Mouse (Mus musculus) mouse embryonic stem cell (cell line): Measurements from ENCODE around the gene Mrpl10.

Experiments
- in situ Hi-C, 2 experiments: fragments of 300-500 bp; cut with MboI; formaldehyde crosslinking; loops; 1 replicate in 1 of 2; 3 replicates in 1 of 2; pipeline ENCODE4 v1.14.3; 2019 to 2020; ENCODE audit warnings: low sequenced_read_pairs in 2 of 2, low pct_unique_long_range_greater_than_20kb in 1 of 2, mixed read lengths in 1 of 2; ENCODE audit not compliant: unreplicated experiment in 1 of 2

Mrpl10 gene

DNA sequence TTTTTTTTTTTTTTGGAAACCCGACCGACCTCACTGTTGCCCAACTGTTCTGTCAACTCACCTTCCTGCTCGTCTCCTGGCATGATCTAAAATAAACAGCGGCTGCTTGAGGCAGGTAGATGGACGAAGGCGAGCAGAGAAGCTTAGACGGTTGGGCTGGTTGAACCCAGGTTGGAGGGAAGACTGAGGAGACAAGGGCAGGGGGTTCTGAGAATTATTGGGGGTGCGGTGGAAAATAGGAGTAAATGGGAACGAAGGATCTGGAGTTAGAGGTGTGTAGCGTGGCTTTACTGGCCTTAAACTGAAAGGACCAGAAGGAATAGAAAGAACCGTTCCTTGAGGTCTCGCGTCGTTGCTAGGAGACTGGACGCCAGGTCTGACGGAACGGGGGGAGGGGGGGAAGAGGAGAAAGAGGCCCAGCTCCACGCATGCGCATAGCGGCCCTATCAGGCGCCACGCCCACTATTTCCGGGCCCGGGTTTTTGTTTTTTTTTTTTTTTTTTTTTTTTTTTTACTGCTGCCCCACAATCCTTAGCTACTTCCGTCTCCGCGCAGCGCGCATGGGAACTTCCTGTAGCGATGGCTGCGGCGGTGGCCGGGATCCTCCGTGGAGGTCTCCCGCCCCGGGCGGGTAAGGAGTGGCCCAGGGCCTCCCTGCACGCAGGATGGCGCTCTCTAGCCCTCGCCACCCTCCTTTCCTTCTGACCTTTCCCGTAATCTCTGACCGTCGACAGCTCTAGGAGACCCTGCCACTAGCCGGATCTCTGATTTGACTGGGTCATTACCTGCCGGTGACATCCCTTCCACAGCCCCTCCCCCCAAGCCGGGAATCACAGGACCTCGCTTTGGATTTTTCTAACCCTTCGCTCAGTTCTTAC, at the start of gene Mrpl10, which contains the start of gene Lrrc46:
Mrpl10 (plus strand) TSS at position 539 of the 878 bp plus-strand sequence.
Lrrc46 (minus strand) TSS at position 386 of the 878 bp plus-strand sequence.
- in situ Hi-C loops = no loop called here

- in situ Hi-C loops = no loop called here
Measured at GRCm38 (mm10) chr11:96992722-96993311, 48.5 kb upstream of the Mrpl10 start.

DNA sequence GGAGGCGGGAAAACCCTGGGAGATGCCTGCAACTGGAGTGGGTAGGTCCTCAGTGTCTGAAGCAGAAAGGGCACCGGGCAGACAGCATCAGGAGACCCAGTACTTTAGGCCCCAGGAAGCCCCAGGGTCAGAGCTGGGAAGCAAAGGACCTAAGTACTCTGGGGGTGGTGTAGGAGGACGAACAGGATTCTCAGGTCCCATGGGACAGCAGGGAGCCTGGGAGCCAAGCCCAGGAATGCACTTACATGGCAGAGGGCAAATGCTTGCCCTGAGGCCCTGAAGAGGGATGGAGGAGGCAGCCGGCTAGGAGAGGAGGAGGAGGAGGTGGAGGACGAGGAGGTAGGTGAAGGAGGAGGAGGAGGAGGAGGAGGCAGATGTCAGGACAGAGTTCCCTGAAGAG, 46.3 kb upstream of the Mrpl10 start:
- in situ Hi-C loops = no loop called here

DNA sequence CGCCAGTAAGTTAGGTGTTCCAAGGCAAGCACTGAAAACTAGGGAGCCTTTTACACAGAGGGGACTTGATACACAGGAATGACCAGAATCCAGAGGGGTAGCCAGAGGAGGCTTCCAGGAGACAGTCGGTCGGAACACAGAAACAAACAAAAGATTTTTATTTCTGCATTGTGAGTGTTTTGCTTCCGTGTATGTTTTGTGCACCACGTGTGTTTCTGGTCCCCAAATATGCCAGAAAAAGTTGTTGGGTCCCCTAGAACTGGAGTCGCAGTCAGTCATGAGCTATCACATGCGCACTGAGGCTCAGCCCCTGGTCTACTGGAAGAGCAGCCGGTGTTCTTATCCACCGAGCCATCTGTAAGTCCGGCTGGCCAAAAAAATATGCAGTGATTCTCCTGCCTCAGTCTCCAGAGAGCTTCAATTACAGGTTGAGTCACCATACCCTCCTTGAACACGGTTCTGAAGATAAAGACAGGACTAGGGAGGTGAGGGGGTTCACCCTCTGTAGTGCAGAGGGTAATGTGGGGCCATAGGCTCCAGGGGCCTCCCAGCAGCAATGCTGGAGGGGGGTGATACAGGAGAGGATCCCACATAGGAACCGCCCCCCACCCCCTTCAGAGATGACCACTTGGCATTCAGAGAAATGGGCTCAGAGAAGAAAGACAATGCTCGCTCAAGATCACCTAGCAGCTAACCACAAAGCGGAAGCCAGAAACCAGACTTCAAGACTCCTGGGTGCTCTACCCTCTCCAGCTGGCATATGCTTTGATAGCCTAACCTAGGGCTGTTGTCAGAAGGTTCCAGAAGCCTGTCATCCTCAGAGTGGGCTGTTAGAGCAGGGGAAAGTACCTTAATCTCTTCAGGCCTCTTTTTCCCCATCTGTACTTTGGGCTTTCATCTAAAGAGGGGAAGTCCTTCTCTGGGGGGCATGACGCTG, 45.3 kb upstream of the Mrpl10 start:
- in situ Hi-C loops = no loop called here

GRCm38 (mm10) chr11:96996773-96997379, 44.5 kb upstream of the Mrpl10 start:
- in situ Hi-C loops = no loop called here

- in situ Hi-C loops = no loop called here
Measured at GRCm38 (mm10) chr11:96997380-96997956, 43.9 kb upstream of the Mrpl10 start.

DNA sequence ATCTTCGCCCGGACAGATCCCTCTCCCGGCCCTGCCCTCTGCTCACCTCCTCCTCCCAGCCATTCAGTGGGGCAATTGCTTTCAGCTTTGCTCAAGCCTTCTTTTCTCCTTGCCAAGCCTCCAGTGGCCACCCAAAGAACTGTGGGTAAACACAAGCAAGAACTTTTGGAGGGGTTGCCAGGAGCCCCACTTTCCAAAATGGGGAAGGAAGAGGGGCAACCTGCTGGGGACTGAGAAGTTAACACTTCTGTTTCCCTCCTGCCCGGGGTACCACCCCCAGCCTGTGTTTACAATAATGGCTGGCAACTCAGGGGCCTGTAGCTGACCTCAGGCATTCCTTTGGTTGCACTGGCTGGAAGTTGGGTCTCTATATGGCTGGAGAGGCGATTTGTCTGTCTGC, 38.2 kb upstream of the Mrpl10 start:
- in situ Hi-C loops = loop anchor here in 1 of 2 experiments (25.0 kb wide), 1 partner anchor 666 kb away; no protein-coding TSS in a partner anchor

- in situ Hi-C loops = loop anchor here in 1 of 2 experiments (25.0 kb wide), 1 partner anchor 670 kb away; no protein-coding TSS in a partner anchor
Measured at GRCm38 (mm10) chr11:97007093-97007794, 34.1 kb upstream of the Mrpl10 start.

DNA sequence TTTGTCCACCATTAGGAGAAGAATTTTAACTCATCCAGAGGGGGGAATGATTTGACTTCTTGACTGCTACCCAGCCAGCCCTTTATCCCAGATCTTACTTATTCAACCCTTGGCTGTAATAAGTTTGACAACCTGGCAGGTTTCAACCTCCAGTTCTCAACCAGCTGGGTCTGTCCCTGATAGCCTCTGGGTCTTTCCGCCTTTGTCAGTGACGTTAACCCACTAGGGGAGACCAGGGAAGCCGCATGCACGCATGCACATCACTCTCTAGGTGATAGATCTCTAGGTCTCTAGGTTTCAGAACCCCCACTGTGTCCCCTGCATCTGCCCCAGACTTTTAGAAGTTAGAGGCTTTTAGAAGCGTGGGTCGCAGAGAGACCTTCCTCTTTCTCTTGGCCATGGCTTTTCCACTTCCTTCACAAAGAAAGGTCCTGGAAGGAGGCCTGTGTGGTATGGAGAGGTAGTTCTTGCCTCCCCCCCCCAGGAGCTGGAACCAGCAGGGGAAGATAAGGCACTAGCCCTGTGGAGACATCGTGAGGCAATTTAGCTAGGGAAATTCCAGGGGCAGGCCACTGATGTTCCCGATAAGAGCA, 32.1 kb upstream of the Mrpl10 start:
- in situ Hi-C loops = loop anchor here in 1 of 2 experiments (25.0 kb wide), 1 partner anchor 672 kb away; no protein-coding TSS in a partner anchor

GRCm38 (mm10) chr11:97013121-97013670, 28.2 kb upstream of the Mrpl10 start, which contains the start of gene Sp6:
Gene Sp6 (plus strand): TSS chr11:97013394.
- in situ Hi-C loops = loop anchor here in 1 of 2 experiments (25.0 kb wide), 1 partner anchor 676 kb away; no protein-coding TSS in a partner anchor

DNA sequence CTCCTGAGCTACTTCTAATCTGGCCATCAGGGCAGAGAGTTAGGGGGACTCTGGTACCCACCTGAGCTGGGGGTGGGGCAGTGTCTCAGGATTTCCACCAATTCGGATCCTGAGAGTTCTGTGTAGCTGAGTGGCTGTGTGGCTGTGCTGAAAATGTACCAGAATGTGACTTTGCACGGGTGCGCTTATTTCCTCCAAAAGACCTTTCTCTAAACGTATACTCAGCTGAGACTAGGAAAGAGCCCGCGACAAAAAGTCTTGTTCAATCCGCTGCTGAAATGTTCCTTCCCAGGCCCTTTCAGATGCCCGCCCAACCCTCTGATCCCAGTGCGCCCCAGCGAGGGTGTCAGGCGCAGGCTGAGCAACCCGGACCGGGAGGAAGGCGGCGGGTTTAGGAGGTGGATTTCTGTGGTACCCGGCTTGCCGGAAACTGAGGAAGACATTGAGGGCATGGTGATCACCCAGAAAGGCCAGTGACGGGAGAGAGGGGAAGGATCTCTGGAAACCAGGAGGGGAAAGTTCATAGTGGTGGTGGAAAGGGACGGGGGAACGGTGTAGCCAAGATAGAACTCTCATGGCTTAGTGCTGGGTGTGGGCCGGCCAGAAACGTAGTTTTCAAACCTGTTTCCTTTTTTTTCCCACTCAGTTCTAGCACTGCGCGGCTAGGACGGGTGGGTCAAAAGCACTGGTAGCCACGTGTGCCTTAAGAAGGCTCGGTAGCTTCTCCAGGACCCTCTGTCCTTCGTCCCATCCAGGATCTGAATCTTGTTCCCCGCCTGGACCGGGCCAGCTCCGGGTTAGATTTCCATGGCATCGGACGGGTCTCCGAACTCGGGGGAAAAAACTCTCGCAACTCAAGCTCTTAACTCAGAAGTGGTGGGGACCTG, 23.4 kb upstream of the Mrpl10 start:
- in situ Hi-C loops = loop anchor here in 1 of 2 experiments (25.0 kb wide), 1 partner anchor 681 kb away; no protein-coding TSS in a partner anchor

DNA sequence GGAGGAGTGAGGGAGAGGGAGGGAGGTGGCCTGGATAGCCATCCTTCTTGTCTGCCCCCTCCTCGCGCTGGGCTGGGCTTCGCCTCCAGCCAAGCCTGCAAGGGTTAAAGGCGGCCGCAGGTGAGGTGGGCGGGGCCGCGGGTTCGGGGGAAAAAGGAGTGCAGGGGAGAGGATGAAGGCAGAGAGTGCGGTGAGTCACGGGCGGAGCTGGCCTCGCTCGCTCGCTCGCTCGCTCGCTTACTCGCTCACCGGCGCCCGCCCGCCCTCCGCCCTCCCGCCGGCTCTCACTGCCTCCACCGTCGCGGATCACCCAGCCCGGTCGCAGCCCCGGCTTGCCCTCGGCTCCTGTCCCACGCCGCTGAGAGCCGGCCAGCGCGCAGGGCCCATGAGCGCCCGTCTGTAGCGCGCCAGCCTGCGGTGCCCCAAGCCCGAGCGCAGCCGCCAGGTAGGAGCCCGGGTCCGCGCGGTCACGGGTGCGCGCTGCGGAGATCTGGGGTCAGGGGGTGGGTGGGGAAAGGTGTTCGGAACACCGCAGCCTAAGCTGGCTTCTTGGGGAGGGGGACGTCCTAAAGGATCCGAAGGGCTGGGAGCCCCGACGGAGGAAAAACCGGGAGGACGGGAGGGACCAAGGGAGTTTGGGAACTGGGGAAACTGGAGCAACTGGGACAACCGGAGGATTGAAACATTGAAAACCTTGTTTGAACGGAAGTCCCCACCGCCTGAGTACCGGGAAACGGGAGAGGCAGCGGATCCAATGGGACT, 22.6 kb upstream of the Mrpl10 start:
- in situ Hi-C loops = loop anchor here in 1 of 2 experiments (25.0 kb wide), 1 partner anchor 681 kb away; no protein-coding TSS in a partner anchor

DNA sequence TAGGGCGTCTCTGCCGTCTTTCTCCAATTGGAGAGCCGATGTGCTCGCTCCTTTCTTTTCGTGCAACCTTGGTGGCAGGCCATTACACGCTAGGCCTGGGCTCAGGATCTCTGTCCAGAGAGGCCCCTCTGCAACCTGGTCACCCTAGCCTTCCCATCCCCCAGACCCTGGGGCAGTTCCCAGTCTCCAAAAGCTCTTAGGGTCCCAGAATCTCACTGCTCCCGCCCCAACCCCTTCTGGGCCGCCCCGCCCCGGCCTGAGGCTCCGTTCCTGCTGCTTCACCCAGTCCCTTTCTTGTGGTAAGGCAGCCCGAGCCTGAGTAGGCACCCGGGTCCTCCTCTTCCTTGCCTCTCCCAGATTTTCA, 22.0 kb upstream of the Mrpl10 start:
- in situ Hi-C loops = loop anchor here in 1 of 2 experiments (25.0 kb wide), 1 partner anchor 682 kb away; no protein-coding TSS in a partner anchor

DNA sequence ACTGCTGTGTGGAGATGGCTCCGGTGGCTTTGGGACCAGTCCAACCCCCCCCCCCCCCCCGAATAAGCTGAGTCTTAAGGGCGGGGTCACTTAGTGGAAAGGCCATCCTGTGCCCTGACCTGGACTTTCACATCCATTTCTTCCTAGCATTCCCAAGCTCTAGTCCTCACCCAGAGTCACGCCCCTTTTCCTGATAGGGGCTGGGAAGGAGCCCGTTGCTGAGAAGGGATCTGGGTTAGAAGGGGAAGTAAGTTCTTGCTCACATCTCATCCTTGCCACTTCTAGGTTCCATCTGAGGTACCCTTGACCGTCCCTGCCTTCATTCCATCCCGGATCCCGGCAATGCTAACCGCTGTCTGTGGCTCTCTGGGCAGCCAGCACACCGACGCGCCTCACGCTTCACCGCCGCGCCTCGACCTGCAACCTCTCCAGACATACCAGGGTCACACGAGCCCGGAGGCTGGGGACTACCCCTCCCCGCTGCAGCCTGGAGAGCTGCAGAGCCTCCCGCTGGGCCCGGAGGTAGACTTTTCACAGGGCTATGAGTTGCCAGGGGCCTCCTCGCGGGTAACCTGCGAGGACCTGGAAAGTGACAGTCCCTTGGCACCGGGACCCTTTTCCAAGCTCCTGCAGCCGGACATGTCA, 20.1 kb upstream of the Mrpl10 start:
- in situ Hi-C loops = loop anchor here (5.0 to 25.0 kb wide), 2 partner anchors 34 to 684 kb away; no protein-coding TSS in a partner anchor
